Mouse (Mus musculus): ENCODE measurements around the gene Wdr53.
"Not testable (repeated sequence)": the region's sequence is repeated elsewhere in the genome, so short reads cannot be mapped to it uniquely, and the experiment has no call there.

The Wdr53 gene

GRCm38 (mm10) chr16:32246952-32247370, at the start of gene Wdr53, which contains the start of gene Fbxo45:
Gene Wdr53, plus strand, starts transcription at chr16:32247227.
Gene Fbxo45, minus strand, starts transcription at chr16:32247158.
- DNase-seq: peak; percentile 96

- peak; percentile 62 for DNase-seq
Observed at GRCm38 (mm10) chr16:32200256-32201003, 46.6 kb upstream of the Wdr53 start.

- no peak for DNase-seq
Observed at GRCm38 (mm10) chr16:32201004-32201325, 46.1 kb upstream of the Wdr53 start.

GRCm38 (mm10) chr16:32202681-32203080, 44.3 kb upstream of the Wdr53 start:
- peak; percentile 95 for DNase-seq

GRCm38 (mm10) chr16:32204902-32205301, 42.1 kb upstream of the Wdr53 start:
- peak; percentile 13 for DNase-seq

GRCm38 (mm10) chr16:32214156-32214555, 32.9 kb upstream of the Wdr53 start:
- no peak for DNase-seq

- no peak for DNase-seq
Observed at GRCm38 (mm10) chr16:32214804-32215576, 32.0 kb upstream of the Wdr53 start.

GRCm38 (mm10) chr16:32221803-32222202, 25.2 kb upstream of the Wdr53 start:
- DNase-seq: no peak

- no peak for DNase-seq
Observed at GRCm38 (mm10) chr16:32222399-32222798, 24.6 kb upstream of the Wdr53 start.

GRCm38 (mm10) chr16:32232050-32232449, 15.0 kb upstream of the Wdr53 start:
- DNase-seq: not testable (repeated sequence)

- DNase-seq: no peak
Observed at GRCm38 (mm10) chr16:32237930-32238680, 8.9 kb upstream of the Wdr53 start.

GRCm38 (mm10) chr16:32239428-32240312, 7.4 kb upstream of the Wdr53 start:
- no peak for DNase-seq

GRCm38 (mm10) chr16:32243901-32244300, 3.1 kb upstream of the Wdr53 start:
- no peak for DNase-seq

GRCm38 (mm10) chr16:32246351-32246791, 656 bp upstream of the Wdr53 start:
- DNase-seq: peak; percentile 57

GRCm38 (mm10) chr16:32264225-32264624, 17.2 kb downstream of the Wdr53 start:
- peak; percentile 29 for DNase-seq

- no peak for DNase-seq
Observed at GRCm38 (mm10) chr16:32271291-32271690, 24.3 kb downstream of the Wdr53 start, which contains the start of gene Smco1. Gene Smco1, plus strand, starts transcription at chr16:32271468.

GRCm38 (mm10) chr16:32273338-32273737, 26.3 kb downstream of the Wdr53 start:
- DNase-seq: peak; percentile 29

GRCm38 (mm10) chr16:32275041-32275440, 28.0 kb downstream of the Wdr53 start:
- DNase-seq: no peak

GRCm38 (mm10) chr16:32275830-32276229, 28.8 kb downstream of the Wdr53 start:
- DNase-seq: no peak

- DNase-seq: peak; percentile 87
Observed at GRCm38 (mm10) chr16:32277308-32278256, 30.6 kb downstream of the Wdr53 start, which contains the start of gene Rnf168. Gene Rnf168, plus strand, starts transcription at chr16:32277459.

GRCm38 (mm10) chr16:32278396-32278795, 31.4 kb downstream of the Wdr53 start:
- DNase-seq: no peak

Measured in thymus, postnatal 25 days (tissue).